Mouse (Mus musculus) thymus, postnatal 14 days (tissue): ENCODE data around the gene Ccdc88a.

ENCODE experiments used
- DNase-seq: peaks from one replicate; pipeline ENCODE4 v3.0.0; 2021

The Ccdc88a gene

DNA sequence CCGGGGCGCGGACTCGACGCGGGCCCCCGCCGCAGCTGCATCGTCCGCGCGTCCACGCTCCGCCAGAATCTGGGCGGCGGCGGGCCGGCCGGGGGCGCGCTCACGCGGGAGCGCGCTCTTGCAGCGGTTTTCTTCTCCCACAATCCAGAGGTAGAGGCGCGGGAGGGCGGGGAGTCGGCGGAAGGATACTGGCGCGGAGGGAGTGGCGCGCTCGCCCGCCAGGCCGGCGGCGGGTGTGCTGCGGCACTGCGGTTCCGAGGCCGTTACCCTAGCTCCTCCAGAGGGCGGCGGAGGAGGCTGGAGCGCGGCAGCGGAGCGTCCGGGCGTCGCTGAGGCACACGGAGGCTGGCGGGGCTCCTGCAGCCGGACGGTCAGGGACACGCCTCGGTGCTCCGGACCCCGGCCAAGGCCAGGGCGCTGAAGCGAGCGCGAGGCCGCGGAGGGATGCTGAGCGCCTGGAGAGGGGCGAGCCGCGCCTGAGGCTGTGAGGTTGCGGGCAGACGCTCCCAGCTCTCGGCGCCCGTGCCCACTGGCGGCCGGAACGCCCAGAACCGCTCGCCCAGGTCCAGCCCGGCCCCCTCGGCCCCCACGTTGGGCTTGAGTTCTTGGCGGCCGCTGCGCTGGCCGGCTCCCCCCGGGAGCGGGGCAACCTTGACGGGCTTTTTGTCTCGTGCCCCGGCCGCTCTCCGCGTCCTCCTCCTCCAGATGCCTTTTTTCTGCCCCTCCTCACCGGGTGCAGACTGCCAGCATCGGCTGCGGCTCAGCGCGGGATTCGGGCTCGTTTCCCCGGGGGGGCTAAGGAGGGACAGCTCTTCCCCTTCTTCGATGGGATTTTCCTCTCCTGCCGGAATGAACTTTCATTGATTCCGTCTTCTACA lies at the start of gene Ccdc88a:
Gene Ccdc88a, plus strand, starts transcription at position 263 of the 878 bp plus-strand sequence.
- peak; percentile 96 for DNase-seq

DNA sequence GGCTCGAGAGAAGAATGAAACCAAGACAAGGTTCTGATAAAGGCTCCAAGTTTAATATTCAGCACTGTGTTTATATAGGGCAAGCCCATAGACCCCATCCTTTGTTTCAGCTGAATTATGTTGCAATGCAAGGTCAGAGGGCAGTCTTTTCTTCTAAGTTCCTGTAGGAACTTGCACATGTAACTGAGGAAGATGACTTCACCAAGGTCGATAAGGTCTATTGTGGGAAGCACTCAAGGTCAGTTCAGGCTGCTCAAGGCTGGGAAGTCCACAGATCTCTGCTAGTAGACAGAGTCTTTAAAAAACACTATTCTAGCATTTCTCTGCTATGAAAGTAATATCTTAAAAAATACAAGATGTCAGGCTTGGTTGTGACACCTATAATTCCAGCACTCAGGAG lies 38.0 kb upstream of the Ccdc88a start:
- no peak for DNase-seq

DNA sequence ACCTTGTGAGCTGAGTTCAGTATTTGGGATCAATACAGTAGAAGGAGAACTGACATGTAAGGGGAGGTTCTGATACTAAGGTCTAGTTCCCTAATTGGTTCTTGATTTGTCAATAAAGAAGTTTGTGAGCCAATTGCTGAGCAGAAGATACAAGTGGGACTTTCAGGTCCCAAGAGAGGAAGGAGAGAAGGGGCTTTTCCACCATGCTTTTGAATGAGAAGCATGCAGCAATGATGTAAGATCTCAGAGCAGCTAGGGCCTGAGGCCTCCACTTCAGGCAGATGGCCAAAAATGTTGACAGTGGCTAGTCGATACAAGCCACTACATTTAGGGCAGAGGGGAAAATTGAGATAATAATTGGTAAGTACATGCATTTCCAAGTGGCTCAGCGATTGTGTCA lies 32.2 kb upstream of the Ccdc88a start:
- DNase-seq = no peak

DNA sequence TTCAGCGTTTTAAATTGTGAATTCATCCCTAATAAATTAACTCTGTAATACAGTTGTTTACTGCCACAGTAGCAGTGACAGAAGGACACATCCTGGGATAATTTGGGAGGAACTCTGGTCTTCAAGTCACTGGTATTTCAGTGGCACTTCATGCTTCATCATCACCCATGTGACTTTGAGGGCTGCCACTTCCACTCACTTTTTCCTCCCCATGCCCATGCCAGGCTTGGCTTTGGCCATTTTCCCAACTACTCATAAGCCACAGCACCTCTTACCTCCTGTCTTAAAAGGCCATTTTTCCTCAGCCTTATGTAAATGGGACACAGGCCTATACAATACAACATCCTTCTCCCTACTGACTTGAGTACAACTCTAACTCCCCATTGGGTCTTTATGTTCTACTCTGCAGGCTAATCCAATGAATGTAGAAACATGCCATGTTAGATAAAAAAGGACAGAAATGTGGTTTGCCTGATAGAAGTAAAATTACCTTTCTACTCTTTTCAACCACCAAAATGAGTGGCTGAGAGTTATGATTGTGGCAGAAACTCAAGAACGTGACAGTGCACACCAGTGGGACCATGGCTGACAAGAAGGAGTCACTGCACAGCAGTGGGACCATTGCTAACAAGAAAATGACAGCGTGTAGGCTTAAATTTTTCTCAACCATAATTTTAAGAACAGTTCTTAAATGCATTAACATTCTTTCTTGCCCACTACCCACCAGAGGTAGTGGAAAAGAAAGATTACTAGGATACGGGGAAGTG lies 28.4 kb upstream of the Ccdc88a start:
- no peak for DNase-seq

- no peak for DNase-seq
Observed at GRCm38 (mm10) chr11:29345673-29346286, 27.7 kb upstream of the Ccdc88a start.

- no peak for DNase-seq
Observed at GRCm38 (mm10) chr11:29350891-29351290, 22.6 kb upstream of the Ccdc88a start.

DNA sequence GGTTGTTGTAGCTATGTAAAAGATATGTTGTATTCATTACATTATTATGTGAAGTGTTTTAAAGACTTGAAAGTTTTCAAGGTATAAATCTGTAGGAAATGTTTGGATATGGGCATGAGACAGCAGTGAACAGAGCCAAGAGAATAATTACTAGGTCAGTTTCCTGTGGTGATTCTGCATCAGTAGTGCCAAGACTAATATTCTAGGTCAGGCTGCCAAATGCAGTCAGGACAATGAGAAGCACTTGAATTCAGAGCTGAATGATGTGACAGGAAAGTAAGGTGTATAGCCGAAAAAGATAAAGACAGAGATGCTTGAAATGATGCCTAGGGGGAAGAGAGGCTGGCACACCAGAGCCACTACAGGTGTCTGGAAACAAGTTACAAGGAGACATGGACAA lies 21.2 kb upstream of the Ccdc88a start:
- no peak for DNase-seq

- no peak for DNase-seq
Observed at GRCm38 (mm10) chr11:29368161-29368560, 5.3 kb upstream of the Ccdc88a start.

DNA sequence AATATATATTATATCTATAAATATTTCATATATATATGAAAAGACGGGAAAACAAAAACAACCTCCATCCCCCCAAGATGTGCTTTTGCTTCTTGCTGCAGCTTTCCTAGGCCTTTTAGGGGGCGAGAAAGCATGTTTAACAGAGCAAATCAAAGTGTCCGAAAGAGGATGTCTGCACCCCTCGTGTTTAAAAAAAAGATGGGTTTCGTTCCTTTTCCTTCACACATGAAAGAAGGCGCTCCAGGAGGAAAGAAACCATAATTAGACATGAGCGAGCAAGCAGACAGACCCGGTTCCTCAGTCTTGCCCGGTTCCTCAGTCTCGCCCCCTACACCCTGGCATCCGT lies 435 bp upstream of the Ccdc88a start:
- no peak for DNase-seq

GRCm38 (mm10) chr11:29374274-29374656 lies 807 bp downstream of the Ccdc88a start:
- no peak for DNase-seq

DNA sequence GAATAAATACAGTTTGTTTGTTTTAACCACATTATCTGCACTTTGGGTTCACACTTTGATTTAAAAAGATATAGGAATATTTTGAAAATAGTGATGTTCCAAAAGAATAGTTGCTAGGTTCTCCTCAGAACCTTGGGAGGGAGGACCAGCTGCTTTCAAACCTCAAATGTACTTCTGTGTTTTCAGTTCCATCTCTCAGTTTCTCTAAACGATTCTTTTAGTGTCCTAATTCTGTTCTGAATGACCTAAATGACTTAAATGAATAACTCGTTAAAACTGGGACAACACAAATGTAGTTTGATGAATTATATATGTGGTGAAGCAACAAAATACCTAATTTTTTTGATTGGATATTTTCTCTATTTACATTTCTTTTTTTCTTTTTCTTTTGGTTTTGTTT lies 3.2 kb downstream of the Ccdc88a start:
- no peak for DNase-seq

- no peak for DNase-seq
Observed at GRCm38 (mm10) chr11:29378751-29379150, 5.3 kb downstream of the Ccdc88a start.

GRCm38 (mm10) chr11:29383493-29383892 lies 10.0 kb downstream of the Ccdc88a start:
- DNase-seq = no peak

GRCm38 (mm10) chr11:29384001-29384400 lies 10.5 kb downstream of the Ccdc88a start:
- DNase-seq = no peak

DNA sequence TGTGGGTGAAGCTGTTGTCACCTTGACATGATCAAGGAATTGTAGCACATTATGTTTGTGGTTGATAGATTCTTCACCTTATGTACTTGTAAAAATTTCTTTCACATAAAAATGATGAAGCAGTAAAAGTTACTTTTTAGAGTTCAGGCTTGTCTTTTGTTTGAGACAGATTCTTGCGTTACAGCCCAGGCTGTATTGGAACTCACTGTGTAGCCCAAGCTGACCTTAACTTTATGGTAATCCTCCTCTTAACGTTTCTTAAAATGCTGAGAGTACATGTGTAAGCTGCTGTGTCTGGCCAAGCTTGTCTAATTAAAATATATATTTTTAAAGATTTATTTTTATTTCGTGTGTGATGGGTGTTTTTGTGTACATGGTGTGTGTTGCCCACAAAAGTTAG lies 11.2 kb downstream of the Ccdc88a start:
- no peak for DNase-seq

GRCm38 (mm10) chr11:29389913-29390312 lies 16.5 kb downstream of the Ccdc88a start:
- DNase-seq = no peak

- DNase-seq = no peak
Observed at GRCm38 (mm10) chr11:29395135-29395746, 21.8 kb downstream of the Ccdc88a start.

GRCm38 (mm10) chr11:29400374-29400773 lies 26.9 kb downstream of the Ccdc88a start:
- DNase-seq = no peak

GRCm38 (mm10) chr11:29406292-29406691 lies 32.8 kb downstream of the Ccdc88a start:
- DNase-seq = no peak

DNA sequence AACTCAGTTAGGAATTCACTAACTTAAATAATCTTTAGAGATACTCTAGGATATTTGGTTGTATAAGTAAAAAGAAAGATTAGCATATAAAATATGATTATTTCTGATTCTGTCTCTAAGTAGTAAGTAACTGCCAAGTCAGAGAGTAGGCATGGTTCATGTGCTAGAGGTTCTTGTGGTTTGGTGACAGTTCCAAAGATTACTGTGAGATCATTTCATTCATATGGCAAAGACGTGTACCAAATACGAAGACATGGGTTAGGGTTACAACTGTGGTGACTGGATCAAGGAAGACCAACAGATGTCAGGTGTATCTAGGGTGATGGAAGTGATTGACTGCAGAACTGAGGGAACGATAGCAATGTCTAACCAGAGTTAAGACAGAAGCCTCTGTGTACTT lies 50.0 kb downstream of the Ccdc88a start:
- DNase-seq = no peak

- DNase-seq = no peak
Observed at GRCm38 (mm10) chr11:29428774-29429173, 55.3 kb downstream of the Ccdc88a start.

DNA sequence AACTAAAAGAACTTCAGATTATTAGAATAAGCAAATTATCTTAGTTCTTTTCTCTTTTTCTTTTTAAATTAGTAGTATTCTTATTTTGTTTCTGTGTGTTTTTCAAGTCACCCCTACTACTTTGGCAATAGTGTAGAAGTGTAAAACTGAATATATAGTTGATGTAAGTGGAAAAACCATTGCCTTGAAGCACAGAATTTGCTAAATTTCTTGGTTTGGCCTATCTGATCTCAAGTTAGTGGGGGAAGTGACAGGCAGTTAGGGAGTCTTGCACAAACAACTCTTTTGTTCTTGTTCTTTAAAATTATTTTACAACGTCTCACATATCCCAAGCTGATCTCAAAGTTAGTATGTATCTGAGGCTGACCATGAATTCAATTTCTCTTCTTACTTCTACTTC lies 57.6 kb downstream of the Ccdc88a start:
- DNase-seq = no peak

GRCm38 (mm10) chr11:29448741-29449140 lies 75.3 kb downstream of the Ccdc88a start:
- no peak for DNase-seq
